Mouse (Mus musculus) adrenal gland, postnatal 14 days (tissue): ENCODE measurements around the gene Celf6. TPM values are rescaled to one million over a fixed set of nuclear protein-coding genes. Genes with fewer than 3 reads are reported as not detected.

Experiments used
- DNase-seq: peaks from one replicate; pipeline ENCODE4 v3.0.0; 2021; ENCODE audit warnings: mixed read lengths
- total RNA-seq: library from RNA; stranded (reverse); gene quantifications from 2 replicates; pipeline ENCODE4 v1.2.3, GENCODE M21; 2021

The Celf6 gene
- total RNA-seq, 1 experiment from 2014 or later, result 4.3 TPM

- no peak for DNase-seq
Observed at GRCm38 (mm10) chr9:59588252-59588651, 10.5 kb downstream of the Celf6 start.

DNA sequence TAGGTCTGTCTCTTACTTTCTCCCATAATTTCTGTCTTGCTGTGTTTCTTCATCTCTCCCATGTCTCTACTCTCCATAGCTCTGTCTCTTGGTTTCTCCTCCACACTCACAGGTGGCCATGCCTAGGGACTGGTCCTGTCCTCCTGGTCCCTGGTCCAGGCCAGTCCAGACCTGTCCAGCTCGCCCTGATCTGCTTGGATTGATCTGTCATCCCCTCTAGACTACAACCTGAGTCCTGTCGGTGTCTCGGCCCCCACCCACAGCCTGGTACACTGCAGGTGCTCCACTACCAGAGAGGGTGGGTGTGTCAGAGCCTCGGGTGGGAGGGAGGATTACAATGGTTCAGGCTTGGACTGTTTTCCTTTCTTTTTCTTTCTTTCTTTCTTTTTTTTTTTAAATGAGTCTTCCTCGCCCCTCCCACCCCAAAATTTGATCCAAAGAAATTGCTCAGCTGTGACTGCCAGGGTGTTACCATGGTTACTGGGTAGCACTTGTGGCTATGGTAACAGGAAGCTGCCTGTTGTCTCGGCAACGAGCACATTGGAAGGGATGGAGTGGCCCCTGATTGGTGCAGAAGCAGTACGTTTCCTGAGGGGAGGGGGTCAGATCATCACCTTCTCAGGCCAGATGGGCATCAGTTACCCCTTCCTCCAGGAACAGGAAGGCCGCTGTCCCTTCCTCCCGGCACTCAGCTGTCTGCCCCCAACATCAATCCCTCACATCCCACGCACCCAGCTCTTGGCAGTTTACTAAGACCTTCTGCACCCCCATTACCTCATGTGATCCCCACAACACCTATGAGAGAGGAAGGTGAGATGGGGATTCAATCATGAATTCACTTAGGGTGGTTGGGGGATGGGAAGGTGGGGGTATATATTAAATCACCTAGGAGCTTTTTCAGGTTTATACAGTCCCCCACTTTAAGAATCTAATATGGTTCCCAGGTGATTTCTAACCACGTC, 11.3 kb downstream of the Celf6 start:
- DNase-seq, result peak; percentile 17

GRCm38 (mm10) chr9:59589703-59590439, 12.2 kb downstream of the Celf6 start:
- DNase-seq, result no peak

- DNase-seq, result no peak
Observed at GRCm38 (mm10) chr9:59601661-59602060, 23.9 kb downstream of the Celf6 start.

GRCm38 (mm10) chr9:59605967-59606366, 28.2 kb downstream of the Celf6 start:
- DNase-seq, result no peak

- DNase-seq, result no peak
Observed at GRCm38 (mm10) chr9:59610950-59611349, 33.2 kb downstream of the Celf6 start.

- DNase-seq, result no peak
Observed at GRCm38 (mm10) chr9:59615797-59616196, 38.1 kb downstream of the Celf6 start.

GRCm38 (mm10) chr9:59616622-59617306, 39.0 kb downstream of the Celf6 start, which contains the start of gene Parp6:
Parp6 (plus strand) TSS chr9:59617284.
- peak; percentile 100 for DNase-seq

DNA sequence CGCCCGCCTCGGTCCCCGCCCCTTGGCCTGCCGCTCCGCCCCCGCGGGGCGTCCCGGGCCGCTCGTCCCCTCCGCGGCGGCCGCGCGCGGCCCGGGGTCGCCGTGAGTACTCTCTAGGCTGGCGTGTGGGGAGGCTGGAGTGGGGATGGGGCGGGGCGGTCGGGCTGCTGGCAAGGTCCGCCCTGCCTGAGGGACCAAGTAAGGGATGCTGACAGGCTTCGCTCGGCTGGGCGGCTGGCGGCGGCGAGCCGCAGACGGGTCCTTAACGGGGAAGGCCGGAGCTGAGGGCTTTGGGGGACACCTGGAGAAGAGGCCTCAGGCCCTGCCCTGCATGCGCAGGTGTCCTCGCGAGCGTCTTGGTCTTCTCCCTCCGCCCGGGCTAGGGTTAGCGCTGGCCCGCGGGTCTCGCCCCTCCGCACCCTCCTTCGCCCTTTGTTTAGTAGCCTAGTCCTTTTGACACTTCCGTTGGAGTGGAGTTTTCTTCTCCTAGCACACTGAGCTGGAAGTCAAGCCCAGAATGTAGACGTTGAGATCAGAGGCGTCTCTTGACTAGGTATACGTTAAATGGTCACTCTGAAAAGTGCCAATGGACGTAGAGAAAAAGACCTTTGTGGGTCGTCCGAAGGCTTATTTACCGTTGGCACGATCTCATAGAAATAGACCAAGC, 39.7 kb downstream of the Celf6 start:
- DNase-seq, result no peak

GRCm38 (mm10) chr9:59638372-59638771, 60.7 kb downstream of the Celf6 start:
- DNase-seq, result no peak

GRCm38 (mm10) chr9:59639936-59640335, 62.2 kb downstream of the Celf6 start:
- no peak for DNase-seq

GRCm38 (mm10) chr9:59641320-59641719, 63.6 kb downstream of the Celf6 start:
- no peak for DNase-seq

- DNase-seq, result no peak
Observed at GRCm38 (mm10) chr9:59649911-59650310, 72.2 kb downstream of the Celf6 start.

DNA sequence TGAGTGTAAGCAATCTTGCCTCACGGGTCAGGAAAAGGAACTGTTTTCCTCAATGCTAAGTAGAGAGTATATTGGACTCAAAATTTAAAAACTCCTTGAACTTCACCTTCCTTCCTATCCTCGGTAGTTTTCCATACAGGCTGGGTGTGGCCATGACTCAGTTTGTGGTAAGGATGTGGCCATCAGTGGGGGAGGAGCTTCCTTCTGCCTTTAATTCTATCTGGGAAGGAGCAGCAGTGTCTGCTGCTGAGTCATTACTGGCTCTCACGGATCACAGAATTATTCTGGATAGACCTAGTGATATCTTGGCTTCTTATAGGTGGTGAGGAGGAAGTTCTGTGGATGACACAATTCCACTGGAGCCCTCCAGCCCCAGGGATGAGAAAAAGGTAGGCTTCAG, 75.7 kb downstream of the Celf6 start:
- peak; percentile 46 for DNase-seq

DNA sequence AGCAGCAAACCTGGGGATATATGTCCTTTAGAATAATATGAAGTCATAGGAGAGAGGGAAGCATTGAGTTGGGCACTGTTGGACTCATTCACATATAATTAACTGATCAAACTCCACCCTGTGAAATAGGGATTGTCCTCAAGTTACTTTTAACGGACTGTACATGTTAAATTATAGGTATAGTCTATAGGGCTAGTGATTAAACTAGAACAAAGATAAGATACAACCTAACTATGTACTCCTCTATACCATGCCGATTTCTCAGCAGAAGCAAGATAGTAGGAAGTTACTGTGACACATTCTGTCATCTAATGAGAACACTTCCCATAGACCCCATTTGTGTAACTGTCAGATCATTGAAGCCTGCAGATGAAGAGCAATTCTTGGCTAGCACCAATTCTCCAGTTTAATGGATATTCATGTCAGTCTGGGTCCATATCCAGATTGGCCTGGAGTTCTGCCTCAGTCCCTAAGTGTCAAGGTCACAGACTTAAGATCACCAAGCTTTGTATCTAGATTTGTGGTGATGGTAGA, 76.8 kb downstream of the Celf6 start:
- no peak for DNase-seq

- peak; percentile 97 for DNase-seq
Observed at GRCm38 (mm10) chr9:59655958-59656634, 78.4 kb downstream of the Celf6 start, which contains the start of gene Pkm. Pkm (plus strand) TSS chr9:59656368.

Other genes with a start within 250 kb of the Celf6 start
- 7.2 and 8.7 TPM in 2 replicates for gene Bbs4, start 224.4 kb upstream of the Celf6 start, total RNA-seq
- 94.2 and 107 TPM in 2 replicates for gene Arih1, start 91.3 kb upstream of the Celf6 start, total RNA-seq
- gene Hexa, start 38.4 kb upstream of the Celf6 start, total RNA-seq, result 81.3 and 83.2 TPM in 2 replicates
- 0.82 and 1.7 TPM in 2 replicates for gene Tmem202, start 38.1 kb upstream of the Celf6 start, total RNA-seq
- gene Parp6, start 39.4 kb downstream of the Celf6 start, total RNA-seq, result 30.2 and 37.3 TPM in 2 replicates
- 647 and 658 TPM in 2 replicates for gene Pkm, start 78.5 kb downstream of the Celf6 start, total RNA-seq
- 0.26 and 0.52 TPM in 2 replicates for gene Gramd2, start 102.2 kb downstream of the Celf6 start, total RNA-seq
- 5.5 and 6.6 TPM in 2 replicates for gene Senp8, start 172.8 kb downstream of the Celf6 start, total RNA-seq
- 14.1 and 18.9 TPM in 2 replicates for gene Myo9a, start 173.0 kb downstream of the Celf6 start, total RNA-seq